Mouse (Mus musculus): ENCODE data around the gene Olfr307.
"Not testable (repeated sequence)": the region's sequence is repeated elsewhere in the genome, so short reads cannot be mapped to it uniquely, and the experiment has no call there.

Olfr307 gene

GRCm38 (mm10) chr7:86337486-86337885, at the start of gene Olfr307:
Gene Olfr307 (minus strand): TSS chr7:86337586.
- DNase-seq = no peak

- DNase-seq = no peak
Observed at GRCm38 (mm10) chr7:86386558-86386957, 49.2 kb upstream of the Olfr307 start, which contains the start of gene Olfr304. Gene Olfr304 (minus strand): TSS chr7:86386658.

GRCm38 (mm10) chr7:86385769-86386168, 48.4 kb upstream of the Olfr307 start:
- DNase-seq = no peak

- no peak for DNase-seq
Observed at GRCm38 (mm10) chr7:86366828-86367227, 29.4 kb upstream of the Olfr307 start, which contains the start of gene Olfr305. Gene Olfr305 (minus strand): TSS chr7:86366928.

GRCm38 (mm10) chr7:86346296-86346695, 8.9 kb upstream of the Olfr307 start:
- not testable (repeated sequence) for DNase-seq

GRCm38 (mm10) chr7:86344253-86344652, 6.9 kb upstream of the Olfr307 start:
- DNase-seq = no peak

- DNase-seq = no peak
Observed at GRCm38 (mm10) chr7:86342881-86343565, 5.6 kb upstream of the Olfr307 start.

- DNase-seq = no peak
Observed at GRCm38 (mm10) chr7:86325530-86325929, 11.9 kb downstream of the Olfr307 start, which contains the start of gene Olfr308. Gene Olfr308 (minus strand): TSS chr7:86325630.

GRCm38 (mm10) chr7:86321323-86321722, 16.1 kb downstream of the Olfr307 start:
- no peak for DNase-seq

GRCm38 (mm10) chr7:86313608-86314007, 23.8 kb downstream of the Olfr307 start, which contains the start of gene Olfr309:
Gene Olfr309 (minus strand): TSS chr7:86313708.
- DNase-seq = no peak

Data from cerebellum, adult 18-20 months (tissue).